13 mouse cellular contexts compared by ENCODE assay signal in genomic region chr9:102310431-102310830, GRCm38 (mm10). TPM values are rescaled to one million over a fixed set of nuclear protein-coding genes. Genes with fewer than 3 reads are reported as not detected.
A peak's percentile ranks its signal among the peaks of the same experiment; 100 is the strongest.
DNase-seq lines count a peak whose midpoint lies in the region; ATAC-seq and TF ChIP-seq lines count a peak whose summit lies in the region.
"Had no signal": no experiment of that assay in that cellular context is flagged by ENCODE, and none has a peak within 500 bp of the region (broad histone marks: within the 10 kb centered on the region; RNA-seq: fewer than 3 reads in every experiment).

No protein-coding gene starts in this region.

- no peak for TF ChIP-seq EP300 in heart, adult 2 months (IDR thresholded peaks at IDR 0.05; ENCODE audit: insufficient read depth, low read depth, low read length)

- 35% methylated on average over 3 of the region's 3 CpGs for WGBS in heart, adult 2 months
- 46% methylated on average over 3 of the region's 3 CpGs for WGBS in heart, embryonic 11.5 days (ENCODE audit: insufficient replicate concordance)
- WGBS in neural tube, embryonic 11.5 days, result 39% methylated on average over 3 of the region's 3 CpGs

- no peak for TF ChIP-seq CTCF in heart, adult 2 months (IDR thresholded peaks at IDR 0.05)

- H3K27ac ChIP-seq in heart, adult 2 months, result peak overlapping the region; percentile 55
- no peak overlapping the region for H3K27ac ChIP-seq in heart, embryonic 11.5 days (ENCODE audit: low read depth, low read length)
- no peak overlapping the region for H3K27ac ChIP-seq in neural tube, embryonic 11.5 days (ENCODE audit: low read depth, low read length)
- H3K27ac ChIP-seq: liver, embryonic 15.5 days had no signal

- no peaks in the 10 kb centered on the region for H3K27me3 ChIP-seq in heart, adult 2 months (ENCODE audit: control insufficient read depth, insufficient read depth, low read length)
- H3K27me3 ChIP-seq in heart, embryonic 11.5 days (ENCODE audit: control insufficient read depth, insufficient read depth, low read length), result peaks cover 7% of the 10 kb centered on the region
- no peaks in the 10 kb centered on the region for H3K27me3 ChIP-seq in neural tube, embryonic 11.5 days (ENCODE audit: control insufficient read depth, insufficient read depth, low read length)
- H3K27me3 ChIP-seq: liver, embryonic 15.5 days; Patski had no signal

- H3K9ac ChIP-seq in heart, adult 2 months (ENCODE audit: low read depth, low read length), result no peak overlapping the region
- no peak overlapping the region for H3K9ac ChIP-seq in heart, embryonic 11.5 days (ENCODE audit: low read depth, low read length)
- H3K9ac ChIP-seq in neural tube, embryonic 11.5 days (ENCODE audit: low read length), result no peak overlapping the region
- H3K9ac ChIP-seq: forebrain, postnatal 0 days; liver, embryonic 15.5 days had no signal

- peaks cover 9% of the 10 kb centered on the region for H3K4me1 ChIP-seq in heart, adult 2 months (ENCODE audit: control insufficient read depth, insufficient read depth, low read length)
- H3K4me1 ChIP-seq in heart, embryonic 11.5 days (ENCODE audit: control insufficient read depth, insufficient read depth, low read length), result 0 out of 2 replicates have a peak, but pooled peaks cover 2% of the 10 kb centered on the region
- peaks cover 3% of the 10 kb centered on the region; the same call in 1 of the 2 replicates for H3K4me1 ChIP-seq in neural tube, embryonic 11.5 days (ENCODE audit: control insufficient read depth, insufficient read depth, low read length)
- H3K4me1 ChIP-seq: liver, embryonic 15.5 days had no signal

- H3K4me3 ChIP-seq in heart, adult 2 months, result no peak overlapping the region
- no peak overlapping the region for H3K4me3 ChIP-seq in heart, embryonic 11.5 days (ENCODE audit: low read depth, low read length)
- H3K4me3 ChIP-seq in neural tube, embryonic 11.5 days (ENCODE audit: low read depth, low read length), result no peak overlapping the region
- H3K4me3 ChIP-seq: liver, embryonic 15.5 days had no signal

- no peak for TF ChIP-seq POLR2A in heart, adult 2 months (IDR thresholded peaks at IDR 0.05; ENCODE audit: insufficient read depth, low read depth, low read length)

- ATAC-seq in heart, embryonic 11.5 days (replicated peaks; ENCODE audit: insufficient number of reproducible peaks, low FRiP score, low TSS enrichment), result no peak
- no peak for ATAC-seq in neural tube, embryonic 11.5 days (ENCODE audit: insufficient read depth, low FRiP score, low TSS enrichment)
- ATAC-seq: forebrain, postnatal 0 days; Patski had no signal

- H3K79me2 ChIP-seq in heart, adult 2 months (replicated peaks; ENCODE audit: control insufficient read depth, insufficient read depth, low read length), result no peaks in the 10 kb centered on the region

- intact Hi-C loops in heart, adult 2 months (cut with DNase I), result no loop called here

- DNase-seq in heart, adult 2 months, result peak in 1 of 2 experiments; percentile 11
- DNase-seq in neural tube, embryonic 11.5 days (ENCODE audit: low spot score), result peak; percentile 34
- no peak for DNase-seq in neural tube, embryonic 10.5 days (ENCODE audit: extremely low spot score, low spot score)
- DNase-seq in kidney, postnatal 10 days, result peak; percentile 54
- DNase-seq in mesoderm, embryonic 11.5 days (ENCODE audit: low read depth, low spot score), result peak; percentile 30
- no peak for DNase-seq in spleen, adult 18-20 months
- no peak for DNase-seq in left cerebral cortex, adult 9 months (ENCODE audit: low spot score in 2 of 2)
- DNase-seq: forebrain, postnatal 0 days; layer of hippocampus, postnatal 36 days had no signal

- H3K4me2 ChIP-seq in heart, embryonic 11.5 days, result no peak overlapping the region
- no peak overlapping the region for H3K4me2 ChIP-seq in neural tube, embryonic 11.5 days (ENCODE audit: low read depth)
- H3K4me2 ChIP-seq: liver, embryonic 15.5 days had no signal

- H3K36me3 ChIP-seq in heart, adult 2 months (ENCODE audit: control insufficient read depth, insufficient read depth, low read length), result no peaks in the 10 kb centered on the region
- no peaks in the 10 kb centered on the region for H3K36me3 ChIP-seq in heart, embryonic 11.5 days (ENCODE audit: control insufficient read depth, insufficient read depth, low read length)
- H3K36me3 ChIP-seq in neural tube, embryonic 11.5 days (ENCODE audit: control insufficient read depth, insufficient read depth, low read length), result no peaks in the 10 kb centered on the region
- H3K36me3 ChIP-seq: liver, embryonic 15.5 days had no signal

- H3K9me3 ChIP-seq in heart, embryonic 11.5 days (replicated peaks; ENCODE audit: control insufficient read depth, low read length), result no peaks in the 10 kb centered on the region
- H3K9me3 ChIP-seq in neural tube, embryonic 11.5 days (ENCODE audit: control insufficient read depth, low read length), result no peaks in the 10 kb centered on the region
- H3K9me3 ChIP-seq: liver, embryonic 15.5 days had no signal

RNA-seq across cellular contexts. Expression of gene Ephb1, which starts 44.1 kb away (rescaled TPM):
- total RNA-seq in heart, adult 2 months (2021), result 10 to 100 TPM; 21.2 to 23.3 TPM
- 2.8 and 3.1 TPM in 2 replicates for polyA plus RNA-seq in heart, adult 2 months (2012; rRNA removed)
- 0.44 and 0.87 TPM in 2 replicates for polyA plus RNA-seq in heart, embryonic 11.5 days (2014; fragmentation: Nextera tagmentation; extraction: Ambion mirVana)
- polyA plus RNA-seq in neural tube, embryonic 11.5 days (2014; fragmentation: Nextera tagmentation; extraction: Ambion mirVana), result 11.2 and 11.5 TPM in 2 replicates
- total RNA-seq: common myeloid progenitor, adult 5-6 weeks had no signal

Comparison
In these comparisons a context has a peak if more than half of its experiments do, and no peak if none do; other contexts are left out.
1. DNase-seq: peak in neural tube, embryonic 11.5 days (single experiment), kidney, postnatal 10 days (single experiment) and mesoderm, embryonic 11.5 days (single experiment); none in neural tube, embryonic 10.5 days (single experiment), spleen, adult 18-20 months (0 of 2) and left cerebral cortex, adult 9 months (0 of 2).